Mouse (Mus musculus): ENCODE measurements at regions not wholly inside any gene's neighbourhood (a gene's known extent, or its start where the extent isn't known, plus 50 kb on each side); places are given as distances from the start of the nearest gene placed in this dataset.
A peak's percentile ranks its signal among the peaks of the same experiment; 100 is the strongest.

GRCm38 (mm10) chr13:47751033-47751432 lies 510.0 kb upstream of the Id4 start:
- DNase-seq (ENCODE audit: low spot score in 2 of 2), result no peak

DNA sequence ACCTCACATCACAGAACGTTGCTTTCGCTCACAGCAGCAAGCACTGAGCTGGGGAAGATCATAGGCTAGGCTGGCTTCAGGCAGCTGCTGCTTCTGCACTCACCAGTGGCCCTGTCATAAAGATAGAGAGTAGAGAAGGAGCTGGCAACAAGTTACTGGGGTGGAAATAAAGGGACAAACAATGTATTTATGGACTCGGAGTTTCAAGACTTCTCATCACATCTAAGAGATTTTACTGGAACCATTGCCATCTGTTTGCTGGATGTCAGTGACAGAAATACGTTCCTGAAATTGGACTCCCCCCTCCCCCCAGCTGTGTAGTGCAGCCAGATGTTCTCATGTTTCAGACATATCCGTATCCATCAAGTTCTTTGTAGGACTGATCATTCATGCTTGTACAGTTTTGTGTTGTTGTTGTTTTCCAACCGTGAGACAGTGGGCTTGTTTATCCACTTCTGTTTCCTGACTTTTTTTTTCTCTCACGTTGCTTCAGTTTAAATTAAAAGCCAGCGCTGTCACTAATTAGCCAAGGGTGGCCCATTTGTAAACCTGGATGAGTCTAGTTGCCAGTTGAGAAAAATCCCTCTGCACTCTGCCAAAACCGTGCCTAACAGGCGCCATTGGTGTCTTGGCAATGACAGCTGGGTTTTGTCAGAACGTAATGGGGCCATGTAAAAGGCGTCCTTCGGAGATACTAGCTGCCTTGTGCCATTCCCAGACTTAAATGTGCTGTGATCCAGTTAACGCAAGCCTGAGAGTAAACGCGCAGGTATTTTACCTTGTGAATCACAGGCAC lies 496.0 kb upstream of the Id4 start:
- DNase-seq (ENCODE audit: low spot score in 2 of 2), result no peak

- peak in 1 of 2 experiments; percentile 5 for DNase-seq (ENCODE audit: low spot score in 2 of 2)
Measured at GRCm38 (mm10) chr13:47768963-47769527, 492.0 kb upstream of the Id4 start.

DNA sequence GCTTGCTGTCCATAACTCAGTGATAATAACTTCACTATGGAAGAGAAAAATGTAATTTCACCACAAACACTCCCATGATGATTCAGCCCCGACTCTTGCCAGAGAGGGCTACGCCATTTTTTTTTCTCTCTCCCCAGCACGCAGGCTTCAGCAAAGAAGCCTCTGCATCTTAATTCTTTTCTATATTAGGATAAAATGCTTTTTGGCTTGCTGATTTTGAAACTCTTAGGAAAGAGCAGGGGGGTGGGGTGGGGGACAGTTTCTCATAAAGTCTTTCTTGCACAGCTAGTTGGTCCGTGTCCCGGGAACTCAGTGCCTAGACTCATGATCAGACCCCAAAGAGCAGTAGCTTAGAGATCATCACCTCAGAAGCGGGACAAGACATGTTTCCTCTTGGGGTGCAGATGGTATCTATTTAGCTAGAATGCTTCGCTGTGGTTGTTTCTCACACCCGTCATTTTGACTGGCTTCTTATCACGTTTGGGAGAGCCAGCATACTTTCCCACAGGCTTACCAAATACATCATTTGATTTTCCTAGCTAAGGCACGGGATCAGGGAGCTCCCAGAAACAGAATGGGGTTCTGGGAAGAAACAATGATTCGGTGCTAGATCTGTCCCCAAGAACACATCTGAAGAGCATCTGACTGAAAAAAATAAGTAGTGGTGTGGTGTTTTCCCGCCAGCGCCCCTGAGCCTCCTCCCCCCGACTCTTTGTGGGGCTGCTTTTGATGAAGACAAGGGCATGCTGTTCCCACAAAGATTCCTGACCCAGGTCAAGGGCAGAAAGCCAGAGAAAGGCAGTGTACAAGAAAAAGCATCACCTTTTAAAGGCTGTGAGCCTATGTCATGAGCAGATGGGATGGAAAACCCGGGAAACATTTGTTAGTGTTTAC lies 483.6 kb upstream of the Id4 start:
- no peak for DNase-seq (ENCODE audit: low spot score in 2 of 2)

DNA sequence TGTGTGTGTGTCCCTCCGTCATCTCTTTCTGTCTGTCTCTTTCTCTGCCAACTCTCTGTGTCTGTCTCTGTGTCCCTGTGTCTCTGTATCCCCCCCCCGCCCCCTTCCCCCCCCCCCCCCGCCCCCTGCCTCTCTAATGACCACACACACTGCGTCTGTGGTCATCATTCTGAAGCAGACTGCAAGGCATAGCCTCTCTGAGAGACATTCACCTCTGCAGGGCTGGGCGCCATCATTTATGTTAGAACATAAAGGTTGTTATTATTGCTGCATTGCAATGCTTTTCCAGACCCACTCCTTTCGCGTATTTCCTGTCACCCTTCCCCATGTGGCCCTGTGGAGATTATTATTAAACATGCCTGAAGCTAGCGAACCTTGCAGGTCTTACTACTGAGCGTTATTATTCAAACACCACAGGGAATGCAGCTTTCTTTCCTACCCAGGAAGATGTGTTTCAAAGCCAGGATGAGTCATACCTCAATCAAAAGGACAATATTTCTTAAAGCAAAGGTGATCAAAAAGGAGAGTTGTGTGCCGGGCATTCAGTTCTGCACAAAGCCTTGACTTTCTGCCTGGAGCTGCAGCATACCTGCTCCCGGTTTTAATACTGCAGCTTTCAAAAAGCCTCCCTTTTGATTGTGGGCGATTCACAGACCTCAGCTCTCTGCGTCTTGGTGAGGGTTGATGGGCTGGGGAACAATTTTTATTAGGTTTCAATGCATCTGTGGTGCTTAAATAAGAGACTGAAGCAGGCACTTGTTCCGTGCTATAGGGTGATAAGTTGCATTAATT lies 482.6 kb upstream of the Id4 start:
- no peak for DNase-seq (ENCODE audit: low spot score in 2 of 2)

GRCm38 (mm10) chr13:47784406-47784805 lies 476.6 kb upstream of the Id4 start:
- DNase-seq (ENCODE audit: low spot score in 2 of 2), result no peak

GRCm38 (mm10) chr13:47797859-47798258 lies 463.2 kb upstream of the Id4 start:
- no peak for DNase-seq (ENCODE audit: low spot score in 2 of 2)

GRCm38 (mm10) chr13:47811711-47812415 lies 449.2 kb upstream of the Id4 start:
- DNase-seq (ENCODE audit: low spot score in 2 of 2), result no peak

- no peak for DNase-seq (ENCODE audit: low spot score in 2 of 2)
Measured at GRCm38 (mm10) chr13:47818924-47819564, 442.0 kb upstream of the Id4 start.

GRCm38 (mm10) chr13:47836491-47836890 lies 424.5 kb upstream of the Id4 start:
- peak in 1 of 2 experiments; percentile 21 for DNase-seq (ENCODE audit: low spot score in 2 of 2)

GRCm38 (mm10) chr13:47842418-47842817 lies 418.6 kb upstream of the Id4 start:
- peak; percentile 15 to 21 for DNase-seq (ENCODE audit: low spot score in 2 of 2)

DNA sequence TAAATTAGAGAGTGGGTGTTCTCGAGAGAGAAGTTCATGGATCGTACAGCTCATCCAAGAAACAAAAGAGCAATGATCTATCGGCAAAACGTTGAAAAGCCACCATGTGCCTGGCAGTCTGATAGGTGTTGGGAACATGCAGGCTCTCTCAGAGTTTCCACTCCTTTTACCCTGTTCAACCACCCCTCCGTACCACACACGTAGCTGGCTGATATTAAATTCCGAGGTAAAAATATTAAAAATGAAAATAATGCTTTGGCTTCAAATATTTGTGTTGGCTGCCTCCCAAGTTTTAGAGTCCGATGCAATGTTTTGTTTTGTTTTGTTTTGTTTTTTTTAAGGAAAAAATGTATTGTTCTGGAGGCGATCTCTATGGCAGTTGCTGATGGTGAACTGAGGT lies 418.0 kb upstream of the Id4 start:
- no peak for DNase-seq (ENCODE audit: low spot score in 2 of 2)

- DNase-seq (ENCODE audit: low spot score in 2 of 2), result peak in 1 of 2 experiments; percentile 6
Measured at GRCm38 (mm10) chr13:47843541-47844267, 417.3 kb upstream of the Id4 start.

GRCm38 (mm10) chr13:47846713-47847112 lies 414.3 kb upstream of the Id4 start:
- no peak for DNase-seq (ENCODE audit: low spot score in 2 of 2)

GRCm38 (mm10) chr13:47848371-47849188 lies 412.4 kb upstream of the Id4 start:
- peak; percentile 7 to 9 for DNase-seq (ENCODE audit: low spot score in 2 of 2)

DNA sequence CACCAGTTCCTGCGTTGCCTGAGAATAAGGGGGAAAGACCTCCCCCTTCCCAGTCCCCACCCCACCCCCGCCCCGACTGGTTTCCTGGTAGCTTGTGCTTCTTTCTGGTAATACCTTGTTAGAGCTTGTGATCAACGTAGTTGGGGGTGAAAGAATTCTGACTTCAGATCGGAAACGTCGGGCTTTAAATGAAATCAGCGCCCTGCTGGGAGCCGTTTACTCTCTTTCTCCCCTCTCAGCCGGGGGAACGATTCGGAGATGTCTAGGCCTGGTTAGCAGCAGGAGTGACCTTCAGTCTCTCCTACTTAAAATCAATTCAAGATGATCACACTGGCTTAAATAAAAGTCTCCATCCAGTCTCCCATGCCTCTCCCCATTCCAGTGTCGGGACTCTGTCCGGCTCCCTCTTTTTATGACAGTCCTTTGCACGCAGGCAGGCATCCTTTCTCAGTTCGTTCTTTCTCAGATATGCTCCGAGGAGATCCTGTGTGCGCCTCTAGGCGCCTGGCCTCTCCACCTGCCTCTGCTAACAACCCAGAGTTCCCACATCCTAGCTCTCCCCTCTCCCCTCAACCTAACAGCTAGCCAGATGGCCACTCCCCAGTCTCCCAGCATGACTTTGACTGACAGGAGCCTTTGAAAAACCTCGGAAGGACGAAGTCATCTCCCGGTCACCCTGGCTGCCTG lies 405.5 kb upstream of the Id4 start:
- no peak for DNase-seq (ENCODE audit: low spot score in 2 of 2)

- DNase-seq (ENCODE audit: low spot score in 2 of 2), result no peak
Measured at GRCm38 (mm10) chr13:47858946-47859345, 402.1 kb upstream of the Id4 start.

DNA sequence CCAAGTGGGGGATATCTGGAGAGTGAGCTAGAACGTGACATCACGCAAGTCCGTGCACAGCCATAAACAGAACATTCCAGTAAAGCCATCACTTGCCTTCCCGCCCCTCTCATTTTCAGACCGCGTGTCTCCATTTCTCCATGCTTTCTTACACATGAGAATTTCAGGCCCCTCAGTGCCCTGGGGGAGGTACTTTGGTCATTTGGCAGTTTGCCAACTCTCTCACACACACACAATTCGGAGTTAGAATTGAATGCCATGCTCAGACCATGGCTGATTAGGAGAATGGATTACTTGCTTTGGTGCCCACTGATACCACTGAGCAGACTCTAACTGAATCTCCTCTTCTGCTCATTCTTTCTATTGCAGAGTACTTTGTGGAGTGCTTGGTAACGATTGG lies 400.7 kb upstream of the Id4 start:
- DNase-seq (ENCODE audit: low spot score in 2 of 2), result no peak

All from left cerebral cortex, adult 9 months (tissue).